Mouse (Mus musculus): ENCODE data around the gene Stx3.

DNA sequence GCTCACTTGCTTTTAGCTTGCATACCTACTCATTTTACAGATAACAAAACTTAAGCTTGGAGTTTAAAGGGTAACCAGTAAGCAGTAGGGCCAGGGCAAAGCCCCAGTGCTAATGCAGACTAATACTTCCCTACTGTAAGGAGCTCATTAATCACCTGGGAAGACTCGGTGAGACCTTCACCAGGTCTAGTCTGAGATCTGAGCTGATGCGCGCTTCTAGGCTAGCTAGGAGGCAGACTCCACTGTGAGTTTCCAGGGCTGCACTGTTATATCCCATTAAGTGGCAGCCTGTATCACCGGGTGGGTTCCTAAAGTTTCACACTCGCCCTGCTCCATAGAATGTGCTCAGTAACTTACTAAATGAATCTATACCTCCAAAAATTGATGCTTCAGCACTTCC, 1.6 kb downstream of the Stx3 start:
- no peak for TF ChIP-seq CTCF (conservative IDR thresholded peaks at IDR 0.05 in 1 of 2, IDR thresholded peaks at IDR 0.05 in 1 of 2; ENCODE audit: low read depth in 2 of 2, low read length in 2 of 2)
- TF ChIP-seq MAX (IDR thresholded peaks at IDR 0.05; ENCODE audit: low read length) = no peak

Data from CH12.LX (cell line).